Mouse (Mus musculus) splenic B cell, adult 2 months (primary cell): ENCODE results near the gene Lypd4.
"Not testable (repeated sequence)": the region's sequence is repeated elsewhere in the genome, so short reads cannot be mapped to it uniquely, and the experiment has no call there.

ENCODE experiments used
- DNase-seq: peaks from one replicate; pipeline ENCODE4 v3.0.0-alpha.2; 2011; ENCODE audit warnings: low read depth, low spot score
- H3K27me3 ChIP-seq: 2 replicates; pipeline ENCODE4 v1.6.1; 2012; ENCODE audit warnings: mild to moderate bottlenecking, low read length, moderate library complexity, mixed read lengths; ENCODE audit not compliant: control insufficient read depth, poor library complexity, insufficient read depth, severe bottlenecking
- H3K36me3 ChIP-seq: 2 replicates; pipeline ENCODE4 v1.6.1; 2012; ENCODE audit warnings: mild to moderate bottlenecking, low read length, moderate library complexity, mixed read lengths; ENCODE audit not compliant: control insufficient read depth, poor library complexity, insufficient read depth, severe bottlenecking

Gene Lypd4

GRCm38 (mm10) chr7:24845181-24845580 is 24.6 kb downstream of the Lypd4 start:
- no peak for DNase-seq

GRCm38 (mm10) chr7:24844144-24844543 is 25.6 kb downstream of the Lypd4 start:
- H3K36me3 ChIP-seq, result no peaks in the 10 kb centered on the region
- DNase-seq, result no peak
- H3K27me3 ChIP-seq, result no peaks in the 10 kb centered on the region

More at GRCm38 (mm10) chr7:24845181-24845580, 24.6 kb downstream of the Lypd4 start:
- Histone ChIP-seq H3K27me3 (no peaks in the 10 kb centered on the region), H3K36me3 (no peaks in the 10 kb centered on the region)

GRCm38 (mm10) chr7:24841009-24841408 is 28.7 kb downstream of the Lypd4 start:
- H3K27me3 ChIP-seq, result no peaks in the 10 kb centered on the region
- no peaks in the 10 kb centered on the region for H3K36me3 ChIP-seq
- no peak for DNase-seq

GRCm38 (mm10) chr7:24840331-24840730 is 29.4 kb downstream of the Lypd4 start:
- Histone ChIP-seq H3K36me3 (no peaks in the 10 kb centered on the region), H3K27me3 (no peaks in the 10 kb centered on the region)
- DNase-seq, result no peak

- no peaks in the 10 kb centered on the region for H3K27me3 ChIP-seq
- DNase-seq, result peak; percentile 26
- H3K36me3 ChIP-seq, result no peaks in the 10 kb centered on the region
These were observed 30.3 kb downstream of the Lypd4 start for GRCm38 (mm10) chr7:24839410-24839808.

- not testable (repeated sequence) for H3K36me3 ChIP-seq, H3K27me3 ChIP-seq
- peak; percentile 81 for DNase-seq
These were observed 30.9 kb downstream of the Lypd4 start for GRCm38 (mm10) chr7:24838732-24839409.

GRCm38 (mm10) chr7:24827181-24827580 is 42.6 kb downstream of the Lypd4 start:
- DNase-seq, result no peak
- Histone ChIP-seq H3K27me3 (no peaks in the 10 kb centered on the region), H3K36me3 (no peaks in the 10 kb centered on the region)

- H3K27me3 ChIP-seq, result no peaks in the 10 kb centered on the region
- no peaks in the 10 kb centered on the region for H3K36me3 ChIP-seq
These were observed 45.3 kb downstream of the Lypd4 start for GRCm38 (mm10) chr7:24824452-24824851.

GRCm38 (mm10) chr7:24817502-24817901 is 52.2 kb downstream of the Lypd4 start:
- peak; percentile 90 for DNase-seq
- no peaks in the 10 kb centered on the region for H3K36me3 ChIP-seq
- H3K27me3 ChIP-seq, result no peaks in the 10 kb centered on the region; the same call in 1 of the 2 replicates

More at GRCm38 (mm10) chr7:24824452-24824851, 45.3 kb downstream of the Lypd4 start:
- DNase-seq, result no peak
